Mouse (Mus musculus) spleen, embryonic (tissue): ENCODE results near the gene Tnni1.

Experiments used
- CTCF ChIA-PET: fragments of 350-600 bp; sonication (Branson Sonifier 250); formaldehyde crosslinking; loops from one replicate; lab custom pipeline; 2022; lab: Charles Lee

Tnni1 gene

GRCm38 (mm10) chr1:135766592-135767306 is 12.5 kb upstream of the Tnni1 start:
- CTCF ChIA-PET, result interaction anchor here (0.8 kb wide), 1 partner anchor 47 kb away, joined by 3 read pairs; the partner anchor contains the start of gene Csrp1

GRCm38 (mm10) chr1:135767324-135767890 is 11.8 kb upstream of the Tnni1 start:
- CTCF ChIA-PET, result interaction anchor here (0.6 to 1.1 kb wide), 2 partner anchors 12 to 19 kb away, joined by 3 read pairs; partner anchors contain the start of gene Tnni1

DNA sequence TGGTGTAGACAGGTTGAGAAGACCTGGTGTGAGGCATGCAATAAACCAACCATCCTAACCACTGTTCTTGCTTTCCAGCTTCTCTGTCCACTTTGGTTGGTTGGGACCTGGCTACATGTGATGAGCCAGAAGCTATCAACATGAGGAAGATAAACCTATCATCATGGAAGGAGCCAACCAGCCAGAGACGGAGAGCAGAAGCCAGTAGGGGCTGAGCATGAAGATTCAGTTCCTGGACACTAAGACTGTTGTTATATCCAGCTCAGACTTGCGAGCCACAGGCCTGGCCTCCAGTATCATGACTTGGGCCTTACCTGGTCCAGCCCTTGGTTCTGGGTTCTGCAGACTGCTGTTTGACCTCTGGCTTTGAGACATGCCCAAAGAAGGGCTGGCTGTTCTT is 10.8 kb upstream of the Tnni1 start:
- CTCF ChIA-PET, result interaction anchor here (1.0 to 1.1 kb wide), 2 partner anchors 11 to 24 kb away, joined by 3 to 4 read pairs; partner anchors contain the start of gene Tnni1

- CTCF ChIA-PET, result no interaction called here
Observed at GRCm38 (mm10) chr1:135770237-135770636, 9.0 kb upstream of the Tnni1 start.

DNA sequence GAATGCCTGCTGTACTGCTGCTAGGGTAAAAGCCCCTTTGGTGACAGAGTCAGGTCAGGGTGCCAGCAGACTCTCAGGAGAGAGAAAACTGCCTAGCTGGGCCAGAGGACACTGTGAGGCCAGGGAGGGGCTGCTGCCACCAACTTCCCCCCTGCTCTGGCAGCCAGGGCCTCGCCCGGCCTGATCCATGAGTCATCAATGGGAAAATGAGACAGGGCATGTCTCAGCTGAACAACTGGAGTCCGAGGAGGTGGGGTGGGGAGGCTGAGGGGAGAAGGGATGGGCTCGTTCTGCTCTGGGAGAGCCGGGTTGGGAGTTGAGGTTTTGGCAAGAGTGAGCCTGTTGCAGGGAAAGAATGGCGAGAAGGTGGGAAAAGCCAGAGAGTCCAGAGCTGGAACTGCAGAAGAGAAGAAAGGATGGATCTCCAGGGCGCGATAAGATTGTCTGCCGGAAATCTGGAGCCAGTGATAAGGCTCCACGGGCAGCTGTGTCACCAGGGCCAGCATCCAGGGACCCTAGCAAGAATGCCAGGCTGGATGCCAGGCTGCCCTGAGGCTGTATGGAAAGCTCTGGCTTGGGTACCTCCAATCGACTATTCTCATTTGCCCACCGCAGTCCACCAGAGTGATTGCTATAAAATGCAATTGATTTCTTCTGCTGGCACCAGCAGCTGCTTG is 8.2 kb upstream of the Tnni1 start:
- CTCF ChIA-PET, result no interaction called here

- CTCF ChIA-PET, result no interaction called here
Observed at GRCm38 (mm10) chr1:135771573-135771970, 7.7 kb upstream of the Tnni1 start.

DNA sequence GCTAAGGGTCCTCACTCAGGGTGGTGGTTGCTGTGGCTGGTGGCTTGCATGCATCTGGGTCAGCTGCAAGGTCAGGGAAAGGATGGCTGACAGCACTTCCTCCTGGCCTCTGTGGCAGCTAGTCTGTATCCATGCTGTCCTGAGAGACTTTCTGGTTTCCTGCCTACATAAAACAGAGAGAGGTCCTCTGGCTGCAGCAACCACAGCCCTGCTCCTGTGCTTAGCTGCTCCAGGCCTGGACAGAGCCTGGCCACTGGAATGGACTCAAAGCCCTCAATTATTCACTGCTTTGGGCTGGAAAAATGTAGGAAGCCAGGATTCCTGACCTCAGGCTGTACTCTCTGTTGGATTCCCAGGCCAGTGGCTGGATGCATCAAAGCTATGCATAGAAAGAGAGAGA is 2.6 kb upstream of the Tnni1 start:
- CTCF ChIA-PET, result no interaction called here

GRCm38 (mm10) chr1:135777046-135777445 is 2.2 kb upstream of the Tnni1 start:
- CTCF ChIA-PET, result no interaction called here

- CTCF ChIA-PET, result interaction anchor here (1.0 to 1.6 kb wide), 4 partner anchors 12 to 61 kb away, joined by 3 to 10 read pairs (median 4); partner anchors contain the start of gene Csrp1
Observed at GRCm38 (mm10) chr1:135780649-135781048, 1.4 kb downstream of the Tnni1 start.

- CTCF ChIA-PET, result interaction anchor here (0.6 to 1.6 kb wide), 6 partner anchors 11 to 506 kb away, joined by 3 to 10 read pairs (median 4); partner anchors contain the start of gene Csrp1
Observed at GRCm38 (mm10) chr1:135781220-135781619, 2.0 kb downstream of the Tnni1 start.

- CTCF ChIA-PET, result no interaction called here
Observed at GRCm38 (mm10) chr1:135782816-135783215, 3.6 kb downstream of the Tnni1 start.

GRCm38 (mm10) chr1:135787799-135788198 is 8.6 kb downstream of the Tnni1 start:
- CTCF ChIA-PET, result interaction anchor here (0.7 kb wide), 1 partner anchor 1107 kb away, joined by 6 read pairs; no protein-coding TSS in a partner anchor

- CTCF ChIA-PET, result interaction anchor here (1.1 to 1.3 kb wide), 2 partner anchors 11 to 69 kb away, joined by 3 to 4 read pairs; partner anchors contain the start of gene Csrp1
Observed at GRCm38 (mm10) chr1:135788708-135789107, 9.5 kb downstream of the Tnni1 start.

GRCm38 (mm10) chr1:135789815-135790214 is 10.6 kb downstream of the Tnni1 start:
- CTCF ChIA-PET, result interaction anchor here (1.0 to 1.3 kb wide), 3 partner anchors 68 to 75 kb away, joined by 3 to 4 read pairs (median 3); partner anchors contain the start of gene Csrp1

- CTCF ChIA-PET, result interaction anchor here (0.6 to 1.5 kb wide), 3 partner anchors 11 to 36 kb away, joined by 3 to 5 read pairs (median 4); no protein-coding TSS in a partner anchor
Observed at GRCm38 (mm10) chr1:135792143-135792939, 13.1 kb downstream of the Tnni1 start.

DNA sequence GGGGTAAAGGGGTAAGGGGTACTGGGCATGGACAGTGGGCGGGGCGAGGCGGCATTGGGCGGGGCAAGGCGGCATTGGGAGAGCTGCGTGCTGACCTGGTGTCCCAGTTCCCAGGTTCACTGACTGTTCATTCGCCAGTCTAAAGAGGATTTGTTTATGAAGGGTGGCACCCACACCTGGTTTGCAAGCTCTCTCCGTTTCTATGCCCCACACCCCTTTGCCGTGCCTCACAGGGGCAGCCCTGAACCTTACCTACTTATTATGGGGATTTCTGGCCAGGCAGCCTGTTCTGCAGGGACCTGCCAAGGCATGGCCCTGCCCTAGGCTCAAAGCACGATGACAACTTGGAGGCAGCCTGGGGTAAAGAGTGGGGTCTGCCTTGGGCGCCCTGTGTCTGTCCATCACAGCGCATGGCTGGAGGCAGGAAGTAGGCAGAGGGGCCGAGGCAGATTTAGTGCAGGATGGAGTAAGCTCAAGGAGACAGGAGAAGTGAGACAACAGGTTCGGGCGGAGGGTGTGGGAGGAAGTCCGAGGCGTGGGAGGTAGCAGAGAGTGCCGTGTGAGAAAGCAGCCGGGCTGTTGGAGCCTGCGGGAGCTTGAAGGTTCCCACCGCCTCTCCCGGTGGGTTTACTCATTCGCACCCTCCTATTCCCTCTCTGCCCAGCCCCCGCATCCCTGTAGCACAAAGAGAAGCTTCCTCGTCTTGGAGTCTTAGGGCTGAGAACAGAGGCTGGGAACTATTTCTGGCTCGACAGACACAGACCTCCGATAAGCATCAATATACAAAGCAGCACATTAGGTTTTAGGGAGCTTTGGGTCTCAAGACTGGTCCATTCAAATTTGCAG is 14.4 kb downstream of the Tnni1 start:
- CTCF ChIA-PET, result interaction anchor here (1.5 kb wide), 1 partner anchor 12 kb away, joined by 5 read pairs; no protein-coding TSS in a partner anchor

- CTCF ChIA-PET, result no interaction called here
Observed at GRCm38 (mm10) chr1:135794216-135795134, 15.2 kb downstream of the Tnni1 start.

GRCm38 (mm10) chr1:135798492-135798891 is 19.3 kb downstream of the Tnni1 start:
- CTCF ChIA-PET, result no interaction called here

DNA sequence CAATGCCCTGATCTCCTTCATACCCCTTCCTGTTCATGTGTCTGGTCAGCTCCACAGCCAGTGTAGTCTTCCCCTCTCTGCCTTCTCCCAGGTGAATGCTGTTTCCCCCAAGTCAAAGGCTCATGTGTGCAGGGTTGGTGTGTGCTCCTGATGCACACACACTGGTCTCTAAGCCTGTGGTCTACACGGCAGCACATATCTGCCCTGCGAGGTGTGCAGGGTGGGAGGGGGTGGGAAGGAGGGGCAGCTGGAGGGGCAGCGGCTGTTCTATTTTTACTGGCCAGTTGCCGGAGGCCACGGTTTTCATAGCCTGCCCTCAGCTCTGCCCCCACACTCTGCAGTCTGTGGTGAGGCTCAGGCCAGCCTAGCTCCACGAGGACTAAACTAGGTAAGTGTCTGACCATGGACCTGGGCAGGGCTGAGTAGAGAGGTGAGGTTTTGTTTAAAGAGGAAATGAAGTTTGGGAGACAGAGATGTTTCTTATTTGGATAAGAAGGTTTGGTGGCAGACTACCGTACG is 19.9 kb downstream of the Tnni1 start:
- CTCF ChIA-PET, result no interaction called here
